Mouse (Mus musculus) cortical plate, adult 2 months (tissue): ENCODE data around the gene Ppara.

Experiments used
- CTCF ChIP-seq: fragments of 200-500 bp; IDR thresholded peaks from 2 replicates; pipeline ENCODE4 v1.5.1; 2011; ENCODE audit warnings: mild to moderate bottlenecking, control low read depth, low read length; ENCODE audit not compliant: insufficient read depth; ENCODE audit errors: extremely low read depth
- POLR2A ChIP-seq: fragments of 200-500 bp; IDR thresholded peaks from 2 replicates; pipeline ENCODE4 v1.6.1; 2011; ENCODE audit warnings: mild to moderate bottlenecking, low read length, control low read depth; ENCODE audit not compliant: insufficient read depth; ENCODE audit errors: extremely low read depth

- TF ChIP-seq CTCF (no peak), POLR2A (no peak)
These were observed 74.3 kb downstream of the Ppara start for GRCm38 (mm10) chr15:85809091-85809490.
